Mouse (Mus musculus): ENCODE results near the gene Chchd1. TPM values are rescaled to one million over a fixed set of nuclear protein-coding genes. Genes with fewer than 3 reads are reported as not detected.

Gene Chchd1
- total RNA-seq, 1 experiment: 136 TPM

GRCm38 (mm10) chr14:20718443-20718842, 15.6 kb downstream of the Chchd1 start:
- Histone ChIP-seq H3K27ac (ENCODE audit: insufficient read depth, low read depth, low read length, poor library complexity, severe bottlenecking) (no peak overlapping the region), H3K4me1 (ENCODE audit: control insufficient read depth in 2 of 2, insufficient read depth in 2 of 2, low read length in 2 of 2, poor library complexity in 1 of 2) (no peaks in the 10 kb centered on the region; a peak in 1 of 4 replicates)
- in situ Hi-C loops (cut with MboI; ENCODE audit: low sequenced_read_pairs in 2 of 2, unreplicated experiment in 2 of 2): no loop called here

GRCm38 (mm10) chr14:20719767-20720166, 17.0 kb downstream of the Chchd1 start:
- Histone ChIP-seq H3K27ac (ENCODE audit: insufficient read depth, low read depth, low read length, poor library complexity, severe bottlenecking) (no peak overlapping the region), H3K9me3 (ENCODE audit: control insufficient read depth, insufficient read depth, low read depth, low read length) (no peaks in the 10 kb centered on the region), H3K9ac (ENCODE audit: insufficient read depth, low read depth, low read length, poor library complexity, severe bottlenecking) (no peak overlapping the region), H3K36me3 (ENCODE audit: control insufficient read depth, insufficient read depth, low read length, poor library complexity, severe bottlenecking) (peaks cover 19% of the 10 kb centered on the region; the same call in 1 of the 2 replicates), H3K4me3 (ENCODE audit: insufficient read depth in 1 of 2, low read depth in 1 of 2, low read length in 2 of 2, poor library complexity in 1 of 2, severe bottlenecking in 1 of 2) (no peak overlapping the region), H3K4me1 (ENCODE audit: control insufficient read depth in 2 of 2, insufficient read depth in 2 of 2, low read length in 2 of 2, poor library complexity in 1 of 2) (no peaks in the 10 kb centered on the region)
- in situ Hi-C loops (cut with MboI; ENCODE audit: low sequenced_read_pairs in 2 of 2, unreplicated experiment in 2 of 2): no loop called here
- no peak for DNase-seq (ENCODE audit: low read depth, low spot score)
- TF ChIP-seq ZC3H11A (IDR thresholded peaks at IDR 0.05; ENCODE audit: borderline replicate concordance, low read depth, low read length) (no peak), CHD2 (IDR thresholded peaks at IDR 0.05; ENCODE audit: low read depth, low read length) (no peak), MAFK (IDR thresholded peaks at IDR 0.05; ENCODE audit: insufficient read depth, low read depth, low read length) (no peak), HCFC1 (IDR thresholded peaks at IDR 0.05; ENCODE audit: borderline replicate concordance, insufficient read depth, low read length) (no peak), ZNF384 (IDR thresholded peaks at IDR 0.05; ENCODE audit: low read depth, low read length) (no peak)

More at GRCm38 (mm10) chr14:20718443-20718842, 15.6 kb downstream of the Chchd1 start:
- no peak overlapping the region for H3K4me3 ChIP-seq (ENCODE audit: insufficient read depth in 1 of 2, low read depth in 1 of 2, low read length in 2 of 2, poor library complexity in 1 of 2, severe bottlenecking in 1 of 2)
- H3K36me3 ChIP-seq (ENCODE audit: control insufficient read depth, insufficient read depth, low read length, poor library complexity, severe bottlenecking): peaks cover 13% of the 10 kb centered on the region; the same call in 1 of the 2 replicates
- no peaks in the 10 kb centered on the region for H3K9me3 ChIP-seq (ENCODE audit: control insufficient read depth, insufficient read depth, low read depth, low read length)
- no peak overlapping the region for H3K9ac ChIP-seq (ENCODE audit: insufficient read depth, low read depth, low read length, poor library complexity, severe bottlenecking)
- TF ChIP-seq HCFC1 (IDR thresholded peaks at IDR 0.05; ENCODE audit: borderline replicate concordance, insufficient read depth, low read length): no peak
- TF ChIP-seq ZC3H11A (IDR thresholded peaks at IDR 0.05; ENCODE audit: borderline replicate concordance, low read depth, low read length): no peak
- TF ChIP-seq ZNF384 (IDR thresholded peaks at IDR 0.05; ENCODE audit: low read depth, low read length): no peak
- no peak for TF ChIP-seq MAFK (IDR thresholded peaks at IDR 0.05; ENCODE audit: insufficient read depth, low read depth, low read length)
- TF ChIP-seq CHD2 (IDR thresholded peaks at IDR 0.05; ENCODE audit: low read depth, low read length): no peak
- DNase-seq (ENCODE audit: low read depth, low spot score): no peak

- Histone ChIP-seq H3K27ac (ENCODE audit: insufficient read depth, low read depth, low read length, poor library complexity, severe bottlenecking) (no peak overlapping the region), H3K36me3 (ENCODE audit: control insufficient read depth, insufficient read depth, low read length, poor library complexity, severe bottlenecking) (peaks cover 20% of the 10 kb centered on the region; the same call in 1 of the 2 replicates), H3K4me3 (ENCODE audit: insufficient read depth in 1 of 2, low read depth in 1 of 2, low read length in 2 of 2, poor library complexity in 1 of 2, severe bottlenecking in 1 of 2) (no peak overlapping the region), H3K9me3 (ENCODE audit: control insufficient read depth, insufficient read depth, low read depth, low read length) (no peaks in the 10 kb centered on the region), H3K9ac (ENCODE audit: insufficient read depth, low read depth, low read length, poor library complexity, severe bottlenecking) (no peak overlapping the region), H3K4me1 (ENCODE audit: control insufficient read depth in 2 of 2, insufficient read depth in 2 of 2, low read length in 2 of 2, poor library complexity in 1 of 2) (no peaks in the 10 kb centered on the region)
- no peak for TF ChIP-seq HCFC1 (IDR thresholded peaks at IDR 0.05; ENCODE audit: borderline replicate concordance, insufficient read depth, low read length)
- no peak for TF ChIP-seq MAFK (IDR thresholded peaks at IDR 0.05; ENCODE audit: insufficient read depth, low read depth, low read length)
- no peak for TF ChIP-seq CHD2 (IDR thresholded peaks at IDR 0.05; ENCODE audit: low read depth, low read length)
- no peak for TF ChIP-seq ZNF384 (IDR thresholded peaks at IDR 0.05; ENCODE audit: low read depth, low read length)
- no peak for TF ChIP-seq ZC3H11A (IDR thresholded peaks at IDR 0.05; ENCODE audit: borderline replicate concordance, low read depth, low read length)
- no peak for DNase-seq (ENCODE audit: low read depth, low spot score)
- in situ Hi-C loops (cut with MboI; ENCODE audit: low sequenced_read_pairs in 2 of 2, unreplicated experiment in 2 of 2): no loop called here
These were observed 18.6 kb downstream of the Chchd1 start for GRCm38 (mm10) chr14:20721371-20721770.

GRCm38 (mm10) chr14:20723006-20723405, 20.2 kb downstream of the Chchd1 start:
- Histone ChIP-seq H3K4me1 (ENCODE audit: control insufficient read depth in 2 of 2, insufficient read depth in 2 of 2, low read length in 2 of 2, poor library complexity in 1 of 2) (no peaks in the 10 kb centered on the region), H3K4me3 (ENCODE audit: insufficient read depth in 1 of 2, low read depth in 1 of 2, low read length in 2 of 2, poor library complexity in 1 of 2, severe bottlenecking in 1 of 2) (no peak overlapping the region), H3K27ac (ENCODE audit: insufficient read depth, low read depth, low read length, poor library complexity, severe bottlenecking) (no peak overlapping the region), H3K36me3 (ENCODE audit: control insufficient read depth, insufficient read depth, low read length, poor library complexity, severe bottlenecking) (peaks cover 25% of the 10 kb centered on the region; the same call in 1 of the 2 replicates), H3K9ac (ENCODE audit: insufficient read depth, low read depth, low read length, poor library complexity, severe bottlenecking) (no peak overlapping the region), H3K9me3 (ENCODE audit: control insufficient read depth, insufficient read depth, low read depth, low read length) (no peaks in the 10 kb centered on the region)
- no peak for DNase-seq (ENCODE audit: low read depth, low spot score)
- TF ChIP-seq MAFK (IDR thresholded peaks at IDR 0.05; ENCODE audit: insufficient read depth, low read depth, low read length): no peak
- no peak for TF ChIP-seq CHD2 (IDR thresholded peaks at IDR 0.05; ENCODE audit: low read depth, low read length)
- TF ChIP-seq ZC3H11A (IDR thresholded peaks at IDR 0.05; ENCODE audit: borderline replicate concordance, low read depth, low read length): no peak
- TF ChIP-seq ZNF384 (IDR thresholded peaks at IDR 0.05; ENCODE audit: low read depth, low read length): no peak
- no peak for TF ChIP-seq HCFC1 (IDR thresholded peaks at IDR 0.05; ENCODE audit: borderline replicate concordance, insufficient read depth, low read length)
- in situ Hi-C loops (cut with MboI; ENCODE audit: low sequenced_read_pairs in 2 of 2, unreplicated experiment in 2 of 2): no loop called here

All from ES-E14 (cell line).